Mouse (Mus musculus) limb, embryonic 10.5 days (tissue): ENCODE results near the gene Klc4. TPM values are rescaled to one million over a fixed set of nuclear protein-coding genes. Genes with fewer than 3 reads are reported as not detected.

Experiments used
- DNase-seq: peaks from one replicate; pipeline ENCODE4 v3.0.0-alpha.2; 2017; ENCODE audit warnings: low spot score
- H3K27ac ChIP-seq: fragments of 300-500 bp; sonication (generic); 2 replicates; pipeline ENCODE4 v1.5.1; 2016; ENCODE audit warnings: mild to moderate bottlenecking
- H3K27me3 ChIP-seq: fragments of 300-500 bp; sonication (generic); 2 replicates; pipeline ENCODE4 v1.6.1; 2016; ENCODE audit warnings: low read depth, mild to moderate bottlenecking; ENCODE audit not compliant: poor library complexity, severe bottlenecking
- H3K36me3 ChIP-seq: fragments of 300-500 bp; sonication (generic); 2 replicates; pipeline ENCODE4 v1.6.1; 2016; ENCODE audit warnings: mild to moderate bottlenecking, moderate library complexity
- H3K4me1 ChIP-seq: fragments of 300-500 bp; sonication (generic); 2 replicates; pipeline ENCODE4 v1.6.1; 2016
- H3K4me3 ChIP-seq: fragments of 300-500 bp; sonication (generic); 2 replicates; pipeline ENCODE4 v1.5.1; 2016; ENCODE audit warnings: mild to moderate bottlenecking, moderate library complexity
- H3K9me3 ChIP-seq: fragments of 300-500 bp; sonication (generic); replicated peaks from 2 replicates; pipeline ENCODE4 v1.6.1; 2016; ENCODE audit warnings: mild to moderate bottlenecking
- whole genome bisulfite sequencing: fragments of 180-500 bp; shearing (Covaris S2); methylation state at CpG from one replicate; pipeline ENCODE4 v1.1.7; 2016; 5-methylcytosine and 5-hydroxymethylcytosine counted together
- polyA plus RNA-seq: library from polyadenylated mRNA; unstranded; fragments of >200 nt; fragmentation: Nextera tagmentation; extraction: Ambion mirVana; gene quantifications from 2 replicates; pipeline ENCODE4 v1.2.1, GENCODE M21; 2016

The Klc4 gene
- polyA plus RNA-seq, 1 experiment from 2014 or later, result 28.8 TPM

GRCm38 (mm10) chr17:46589635-46590314, 56.0 kb downstream of the Klc4 start:
- H3K36me3 ChIP-seq, result peaks cover 86% of the 10 kb centered on the region

GRCm38 (mm10) chr17:46588913-46589312, 56.9 kb downstream of the Klc4 start:
- WGBS, result 95% methylated on average over 6 of the region's 6 CpGs

More at GRCm38 (mm10) chr17:46589635-46590314, 56.0 kb downstream of the Klc4 start:
- DNase-seq, result no peak
- Histone ChIP-seq H3K27me3 (no peaks in the 10 kb centered on the region), H3K4me1 (peaks cover 6% of the 10 kb centered on the region), H3K27ac (no peak overlapping the region; the same call in 1 of the 2 replicates), H3K9me3 (no peaks in the 10 kb centered on the region), H3K4me3 (no peak overlapping the region)
- WGBS, result 94% methylated on average over 16 of the region's 16 CpGs

GRCm38 (mm10) chr17:46588173-46588572, 57.6 kb downstream of the Klc4 start:
- H3K4me3 ChIP-seq, result no peak overlapping the region
- H3K9me3 ChIP-seq, result no peaks in the 10 kb centered on the region
- WGBS, result 91% methylated on average over 9 of the region's 9 CpGs
- no peak for DNase-seq
- no peak overlapping the region for H3K27ac ChIP-seq
- no peaks in the 10 kb centered on the region for H3K27me3 ChIP-seq
- peaks cover 91% of the 10 kb centered on the region for H3K36me3 ChIP-seq
- no peaks in the 10 kb centered on the region for H3K4me1 ChIP-seq

More at GRCm38 (mm10) chr17:46588913-46589312, 56.9 kb downstream of the Klc4 start:
- H3K9me3 ChIP-seq, result no peaks in the 10 kb centered on the region
- H3K4me1 ChIP-seq, result no peaks in the 10 kb centered on the region
- DNase-seq, result no peak
- no peaks in the 10 kb centered on the region for H3K27me3 ChIP-seq
- H3K27ac ChIP-seq, result no peak overlapping the region
- H3K4me3 ChIP-seq, result no peak overlapping the region
- peaks cover 90% of the 10 kb centered on the region for H3K36me3 ChIP-seq

- no peak for DNase-seq
- Histone ChIP-seq H3K4me3 (no peak overlapping the region), H3K27me3 (no peaks in the 10 kb centered on the region), H3K27ac (no peak overlapping the region), H3K9me3 (no peaks in the 10 kb centered on the region), H3K36me3 (peaks cover 92% of the 10 kb centered on the region), H3K4me1 (no peaks in the 10 kb centered on the region)
- WGBS, result 95% methylated on average over 8 of the region's 8 CpGs
These were observed 59.5 kb downstream of the Klc4 start for GRCm38 (mm10) chr17:46586327-46586726.

Other genes with a start within 250 kb of the Klc4 start
- 0.21 and 0.44 TPM in 2 replicates for gene Crip3, start 217.1 kb downstream of the Klc4 start, polyA plus RNA-seq
- gene Slc22a7, start 207.6 kb downstream of the Klc4 start, polyA plus RNA-seq, result not detected in 2 replicates
- gene Ttbk1, start 158.3 kb downstream of the Klc4 start, polyA plus RNA-seq, result 0.09 and 0.34 TPM in 2 replicates
- gene Dnph1, start 149.3 kb downstream of the Klc4 start, polyA plus RNA-seq, result 70.1 and 78.6 TPM in 2 replicates
- gene Cul9, start 99.6 kb downstream of the Klc4 start, polyA plus RNA-seq, result 2.4 and 5.6 TPM in 2 replicates
- gene Srf, start 89.8 kb downstream of the Klc4 start, polyA plus RNA-seq, result 8.3 and 9.0 TPM in 2 replicates
- gene Ptk7, start 16.5 kb downstream of the Klc4 start, polyA plus RNA-seq, result 102 and 142 TPM in 2 replicates
- 140 and 144 TPM in 2 replicates for gene Mrpl2, start 207 bp upstream of the Klc4 start, polyA plus RNA-seq
- 40.3 and 48.0 TPM in 2 replicates for gene Cul7, start 4.3 kb upstream of the Klc4 start, polyA plus RNA-seq
- 70.8 and 72.5 TPM in 2 replicates for gene Rrp36, start 28.3 kb upstream of the Klc4 start, polyA plus RNA-seq
- gene Mea1, start 32.8 kb upstream of the Klc4 start, polyA plus RNA-seq, result 143 and 145 TPM in 2 replicates
- 143 and 150 TPM in 2 replicates for gene Klhdc3, start 34.9 kb upstream of the Klc4 start, polyA plus RNA-seq
- 152 and 160 TPM in 2 replicates for gene Ppp2r5d, start 59.1 kb upstream of the Klc4 start, polyA plus RNA-seq
- 24.6 and 26.9 TPM in 2 replicates for gene Pex6, start 65.4 kb upstream of the Klc4 start, polyA plus RNA-seq
- gene Gnmt, start 83.1 kb upstream of the Klc4 start, polyA plus RNA-seq, result 0.48 and 0.83 TPM in 2 replicates
- gene Cnpy3, start 106.2 kb upstream of the Klc4 start, polyA plus RNA-seq, result 63.6 and 67.5 TPM in 2 replicates
- gene Ptcra, start 117.7 kb upstream of the Klc4 start, polyA plus RNA-seq, result 0.73 and 1.2 TPM in 2 replicates
- 34.2 and 35.4 TPM in 2 replicates for gene 2310039H08Rik, start 126.6 kb upstream of the Klc4 start, polyA plus RNA-seq
- 224 and 254 TPM in 2 replicates for gene Rpl7l1, start 136.7 kb upstream of the Klc4 start, polyA plus RNA-seq
- 3.6 and 4.3 TPM in 2 replicates for gene Bicral, start 212.5 kb upstream of the Klc4 start, polyA plus RNA-seq
- gene Tbcc, start 244.7 kb upstream of the Klc4 start, polyA plus RNA-seq, result 62.1 and 66.3 TPM in 2 replicates